Mouse (Mus musculus): ENCODE data around the gene Ripor2. TPM values are rescaled to one million over a fixed set of nuclear protein-coding genes. Genes with fewer than 3 reads are reported as not detected.

Gene Ripor2
- polyA plus RNA-seq, 1 experiment from 2014 or later: 1.7 TPM

DNA sequence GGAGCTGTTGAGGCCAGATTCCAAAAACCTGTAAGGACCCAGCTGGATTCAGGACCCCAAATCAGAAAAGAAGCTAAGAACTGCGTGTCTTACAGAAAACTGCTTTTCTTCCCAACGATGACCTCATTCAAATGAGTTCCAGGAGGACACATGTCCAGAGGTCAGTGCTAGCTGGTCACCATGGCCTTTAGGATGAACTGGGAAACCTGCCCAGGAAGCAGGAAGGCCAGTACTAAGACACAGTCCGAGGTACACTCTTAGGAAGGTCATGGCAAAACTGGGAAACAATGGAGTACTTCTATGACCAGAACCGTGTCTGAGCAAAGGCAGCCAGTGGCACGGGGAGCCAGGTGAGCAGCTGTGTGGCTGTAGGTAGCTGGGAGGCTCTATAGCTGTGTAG lies 103.9 kb downstream of the Ripor2 start:
- no peak overlapping the region for H3K4me3 ChIP-seq (replicated peaks)
- H3K9ac ChIP-seq (replicated peaks): no peak overlapping the region
- H3K4me1 ChIP-seq (replicated peaks): no peaks in the 10 kb centered on the region; the same call in 1 of the 2 replicates
- no peak overlapping the region for H3K4me2 ChIP-seq
- H3K9me3 ChIP-seq: no peaks in the 10 kb centered on the region
- H3K27ac ChIP-seq: no peak overlapping the region
- H3K27me3 ChIP-seq: peaks cover 3% of the 10 kb centered on the region; the same call in 1 of the 2 replicates
- 75% methylated on average over 5 of the region's 5 CpGs for WGBS
- no peak for ATAC-seq (ENCODE audit: insufficient number of reproducible peaks, insufficient read depth, low FRiP score, low TSS enrichment, low read depth)
- H3K36me3 ChIP-seq: no peaks in the 10 kb centered on the region

DNA sequence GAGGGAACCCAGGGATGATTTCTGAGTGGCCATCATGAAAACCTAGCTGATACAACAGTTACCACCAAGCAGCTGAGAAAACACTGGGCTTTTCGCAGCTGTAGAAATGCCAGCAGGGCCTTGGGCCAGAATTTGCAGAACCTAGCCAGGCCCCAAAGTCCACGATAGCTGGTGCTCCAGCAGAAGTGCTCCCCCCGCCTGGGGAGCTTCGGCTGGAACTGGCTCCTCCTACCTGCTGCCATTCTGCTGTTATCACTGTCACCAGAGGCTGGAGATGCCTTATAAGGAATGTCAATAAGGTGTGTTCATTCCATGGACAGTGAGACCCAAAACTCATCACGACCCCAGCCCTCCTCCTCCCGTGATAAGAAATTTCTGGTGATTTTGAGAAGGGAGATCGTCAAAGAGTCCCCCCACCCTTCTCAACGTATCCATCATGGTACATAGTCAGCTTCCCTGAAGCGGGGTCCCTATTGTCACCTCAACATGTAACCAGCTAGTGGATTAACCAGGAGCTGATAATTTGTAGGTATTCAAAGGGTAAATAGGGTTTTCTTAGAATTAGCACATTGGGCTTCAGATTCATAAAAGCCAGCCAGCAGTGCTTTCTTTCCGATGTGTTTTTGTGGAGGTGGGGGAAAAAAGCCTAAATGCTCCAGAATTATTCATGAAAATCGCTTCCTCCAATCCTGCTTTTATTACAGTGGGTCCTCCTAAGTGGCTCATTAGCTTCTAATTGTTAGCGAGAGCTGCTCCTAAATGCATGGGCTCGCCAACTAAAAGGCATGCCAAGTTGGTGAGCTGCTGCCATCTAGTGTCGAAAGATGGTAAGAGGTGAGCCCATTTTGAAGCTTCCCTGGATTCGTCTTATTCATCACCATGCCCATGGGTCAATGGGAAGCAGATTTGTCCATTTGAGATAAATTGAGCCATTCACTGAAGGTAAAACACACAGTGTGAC lies 105.0 kb downstream of the Ripor2 start:
- ATAC-seq (ENCODE audit: insufficient number of reproducible peaks, insufficient read depth, low FRiP score, low TSS enrichment, low read depth): no peak
- WGBS: 38% methylated on average over 15 of the region's 15 CpGs

GRCm38 (mm10) chr13:24693312-24693711 lies 111.3 kb downstream of the Ripor2 start:
- no peaks in the 10 kb centered on the region for H3K36me3 ChIP-seq
- no peak overlapping the region for H3K9ac ChIP-seq (replicated peaks)
- H3K4me2 ChIP-seq: no peak overlapping the region
- H3K27ac ChIP-seq: no peak overlapping the region
- no peaks in the 10 kb centered on the region for H3K9me3 ChIP-seq
- WGBS: 83% methylated on average over 7 of the region's 7 CpGs
- no peak overlapping the region for H3K4me3 ChIP-seq (replicated peaks)
- peaks cover under 1% of the 10 kb centered on the region; the same call in 1 of the 2 replicates for H3K27me3 ChIP-seq
- ATAC-seq (ENCODE audit: insufficient number of reproducible peaks, insufficient read depth, low FRiP score, low TSS enrichment, low read depth): no peak
- no peaks in the 10 kb centered on the region for H3K4me1 ChIP-seq (replicated peaks)

More for the DNA sequence above, 105.0 kb downstream of the Ripor2 start:
- H3K27ac ChIP-seq: no peak overlapping the region
- no peak overlapping the region for H3K9ac ChIP-seq (replicated peaks)
- no peak overlapping the region for H3K4me3 ChIP-seq (replicated peaks)
- H3K27me3 ChIP-seq: peaks cover 3% of the 10 kb centered on the region; the same call in 1 of the 2 replicates
- no peaks in the 10 kb centered on the region for H3K36me3 ChIP-seq
- no peaks in the 10 kb centered on the region for H3K9me3 ChIP-seq
- H3K4me1 ChIP-seq (replicated peaks): no peaks in the 10 kb centered on the region; the same call in 1 of the 2 replicates
- 0 out of 2 replicates have a peak overlapping the region, but pooled peaks have one; percentile 26 for H3K4me2 ChIP-seq

DNA sequence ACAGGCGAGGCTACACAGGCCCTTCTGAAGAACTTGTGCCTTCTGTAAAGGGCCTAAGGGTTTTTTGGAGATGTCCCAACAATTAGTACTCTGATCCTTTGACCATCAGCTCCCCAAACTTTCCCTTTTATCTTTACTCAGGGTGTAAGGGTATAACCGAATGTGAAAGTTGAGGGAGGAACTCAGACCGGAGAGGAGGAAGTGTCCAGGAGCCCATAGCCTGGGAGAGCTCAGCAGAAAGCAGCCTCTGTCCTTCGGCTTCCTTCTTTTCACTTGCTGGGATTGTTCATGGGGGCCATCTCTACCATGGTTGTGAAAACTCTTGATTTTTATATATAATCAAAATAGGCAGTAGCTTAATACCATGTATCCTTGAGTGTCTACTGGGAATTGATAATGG lies 116.8 kb downstream of the Ripor2 start:
- 86% methylated on average over 4 of the region's 4 CpGs for WGBS
- Histone ChIP-seq H3K4me3 (replicated peaks) (no peak overlapping the region), H3K27me3 (no peaks in the 10 kb centered on the region), H3K4me2 (no peak overlapping the region), H3K9me3 (no peaks in the 10 kb centered on the region), H3K27ac (no peak overlapping the region), H3K4me1 (replicated peaks) (no peaks in the 10 kb centered on the region), H3K36me3 (no peaks in the 10 kb centered on the region), H3K9ac (replicated peaks) (no peak overlapping the region)
- no peak for ATAC-seq (ENCODE audit: insufficient number of reproducible peaks, insufficient read depth, low FRiP score, low TSS enrichment, low read depth)

- Histone ChIP-seq H3K36me3 (no peaks in the 10 kb centered on the region), H3K9me3 (no peaks in the 10 kb centered on the region), H3K4me3 (replicated peaks) (no peak overlapping the region), H3K4me2 (no peak overlapping the region), H3K9ac (replicated peaks) (no peak overlapping the region), H3K27me3 (no peaks in the 10 kb centered on the region), H3K27ac (no peak overlapping the region), H3K4me1 (replicated peaks) (no peaks in the 10 kb centered on the region)
- 80% methylated on average over 5 of the region's 5 CpGs for WGBS
- ATAC-seq (ENCODE audit: insufficient number of reproducible peaks, insufficient read depth, low FRiP score, low TSS enrichment, low read depth): no peak
These were observed 120.1 kb downstream of the Ripor2 start for GRCm38 (mm10) chr13:24702128-24702527.

DNA sequence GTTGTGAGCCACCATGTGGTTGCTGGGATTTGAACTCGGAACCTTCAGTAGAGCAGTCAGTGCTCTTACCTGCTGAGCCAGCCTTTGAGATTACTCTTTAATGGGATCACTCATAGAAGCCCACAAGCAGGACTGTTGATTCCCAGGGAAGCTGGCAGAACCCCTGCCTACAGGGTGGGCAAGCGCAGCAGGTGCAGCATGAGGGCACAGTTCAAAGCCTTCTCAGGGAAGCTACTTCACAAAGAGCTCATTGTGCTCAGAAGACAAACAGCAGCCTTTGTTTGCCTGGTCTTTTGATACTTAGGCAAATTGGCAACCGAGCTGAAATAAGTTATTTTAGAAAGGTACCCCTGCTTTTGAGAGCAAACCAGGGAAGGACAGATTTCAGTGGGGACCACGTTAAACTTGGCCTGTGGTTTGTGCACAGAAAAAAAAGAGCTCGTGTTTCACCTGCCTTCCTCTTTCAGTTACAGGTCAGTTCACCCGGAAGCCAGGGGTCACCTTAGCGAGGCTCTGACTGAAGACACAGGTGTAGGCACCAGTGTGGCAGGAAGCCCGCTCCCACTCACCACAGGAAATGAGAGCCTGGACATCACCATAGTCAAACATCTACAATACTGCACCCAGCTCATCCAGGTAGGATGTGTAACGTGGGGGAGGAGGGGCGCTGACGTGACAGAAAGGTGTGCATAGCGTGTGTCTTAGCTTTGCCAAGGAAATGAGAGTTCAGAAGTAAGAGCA lies 127.8 kb downstream of the Ripor2 start:
- Histone ChIP-seq H3K4me1 (replicated peaks) (0 out of 2 replicates have a peak, but pooled peaks cover 3% of the 10 kb centered on the region), H3K4me2 (no peak overlapping the region), H3K9me3 (no peaks in the 10 kb centered on the region), H3K36me3 (no peaks in the 10 kb centered on the region), H3K27me3 (no peaks in the 10 kb centered on the region), H3K4me3 (replicated peaks) (no peak overlapping the region), H3K27ac (no peak overlapping the region), H3K9ac (replicated peaks) (no peak overlapping the region)
- WGBS: 78% methylated on average over 12 of the region's 12 CpGs
- no peak for ATAC-seq (ENCODE audit: insufficient number of reproducible peaks, insufficient read depth, low FRiP score, low TSS enrichment, low read depth)

DNA sequence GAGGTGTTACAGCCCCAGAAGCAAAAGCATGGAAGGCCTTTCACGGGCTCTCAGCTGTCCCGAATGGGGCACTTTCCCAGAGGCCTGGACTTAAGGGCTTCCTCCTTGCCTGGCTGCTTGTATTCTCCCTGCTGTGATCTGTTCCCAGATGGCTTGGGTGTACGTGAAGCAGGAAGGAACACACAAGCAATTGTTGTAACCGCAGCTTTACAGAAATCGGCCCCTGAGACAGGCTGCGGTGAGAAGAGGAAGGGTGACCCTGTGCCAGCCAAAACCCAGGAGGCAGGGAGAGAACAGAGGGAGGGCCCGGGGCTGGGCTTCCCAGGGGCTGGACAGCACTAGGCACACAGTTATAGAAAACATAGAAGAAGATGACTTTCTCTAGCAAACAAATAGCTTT lies 129.0 kb downstream of the Ripor2 start:
- Histone ChIP-seq H3K9ac (replicated peaks) (no peak overlapping the region), H3K27ac (0 out of 2 replicates have a peak overlapping the region, but pooled peaks have one; percentile 17), H3K9me3 (no peaks in the 10 kb centered on the region), H3K4me2 (no peak overlapping the region), H3K4me1 (replicated peaks) (0 out of 2 replicates have a peak, but pooled peaks cover 3% of the 10 kb centered on the region), H3K27me3 (peaks cover 6% of the 10 kb centered on the region; the same call in 1 of the 2 replicates), H3K36me3 (no peaks in the 10 kb centered on the region), H3K4me3 (replicated peaks) (no peak overlapping the region)
- ATAC-seq (ENCODE audit: insufficient number of reproducible peaks, insufficient read depth, low FRiP score, low TSS enrichment, low read depth): no peak
- 64% methylated on average over 7 of the region's 7 CpGs for WGBS

DNA sequence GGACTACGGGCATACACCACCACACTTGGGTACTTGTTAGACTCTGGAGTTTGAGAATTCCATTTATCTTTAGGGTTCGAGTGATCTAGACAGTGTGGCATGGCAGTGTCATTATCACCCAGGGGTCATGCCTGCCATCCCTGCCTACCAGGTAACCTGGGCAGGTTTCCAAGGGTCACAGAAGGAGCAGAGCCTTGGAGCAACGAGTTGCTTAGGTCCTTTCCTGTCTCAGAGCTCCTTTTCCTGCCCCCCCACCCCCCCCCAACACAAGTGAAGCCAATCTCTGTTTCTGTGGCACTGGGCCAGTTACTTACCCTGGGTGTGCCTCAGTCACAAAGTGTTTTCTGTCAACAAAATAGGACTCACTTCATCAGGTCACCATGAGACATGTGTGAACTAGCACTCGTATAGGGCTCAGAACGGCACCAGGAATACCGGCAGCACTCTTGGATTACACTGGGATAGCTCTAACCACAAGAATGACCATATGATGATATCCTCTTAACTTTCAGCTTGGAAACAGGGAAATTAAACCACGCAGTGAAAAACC lies 130.7 kb downstream of the Ripor2 start:
- no peak overlapping the region for H3K4me3 ChIP-seq (replicated peaks)
- H3K4me2 ChIP-seq: no peak overlapping the region
- H3K27me3 ChIP-seq: peaks cover 6% of the 10 kb centered on the region; the same call in 1 of the 2 replicates
- no peaks in the 10 kb centered on the region for H3K36me3 ChIP-seq
- 0 out of 2 replicates have a peak, but pooled peaks cover 3% of the 10 kb centered on the region for H3K4me1 ChIP-seq (replicated peaks)
- no peak overlapping the region for H3K27ac ChIP-seq
- no peak overlapping the region for H3K9ac ChIP-seq (replicated peaks)
- H3K9me3 ChIP-seq: no peaks in the 10 kb centered on the region
- WGBS: 82% methylated on average over 7 of the region's 7 CpGs
- no peak for ATAC-seq (ENCODE audit: insufficient number of reproducible peaks, insufficient read depth, low FRiP score, low TSS enrichment, low read depth)

GRCm38 (mm10) chr13:24713434-24714000 lies 131.5 kb downstream of the Ripor2 start:
- Histone ChIP-seq H3K27me3 (peaks cover 6% of the 10 kb centered on the region; the same call in 1 of the 2 replicates), H3K4me2 (peak overlapping the region; percentile 50), H3K36me3 (no peaks in the 10 kb centered on the region), H3K4me1 (replicated peaks) (peaks cover 3% of the 10 kb centered on the region; the same call in 1 of the 2 replicates), H3K9ac (replicated peaks) (no peak overlapping the region), H3K27ac (no peak overlapping the region), H3K9me3 (no peaks in the 10 kb centered on the region), H3K4me3 (replicated peaks) (peak overlapping the region; percentile 19; the same call in 1 of the 2 replicates)
- WGBS: 10% methylated on average over 16 of the region's 16 CpGs
- peak; percentile 70 for ATAC-seq (ENCODE audit: insufficient number of reproducible peaks, insufficient read depth, low FRiP score, low TSS enrichment, low read depth)

DNA sequence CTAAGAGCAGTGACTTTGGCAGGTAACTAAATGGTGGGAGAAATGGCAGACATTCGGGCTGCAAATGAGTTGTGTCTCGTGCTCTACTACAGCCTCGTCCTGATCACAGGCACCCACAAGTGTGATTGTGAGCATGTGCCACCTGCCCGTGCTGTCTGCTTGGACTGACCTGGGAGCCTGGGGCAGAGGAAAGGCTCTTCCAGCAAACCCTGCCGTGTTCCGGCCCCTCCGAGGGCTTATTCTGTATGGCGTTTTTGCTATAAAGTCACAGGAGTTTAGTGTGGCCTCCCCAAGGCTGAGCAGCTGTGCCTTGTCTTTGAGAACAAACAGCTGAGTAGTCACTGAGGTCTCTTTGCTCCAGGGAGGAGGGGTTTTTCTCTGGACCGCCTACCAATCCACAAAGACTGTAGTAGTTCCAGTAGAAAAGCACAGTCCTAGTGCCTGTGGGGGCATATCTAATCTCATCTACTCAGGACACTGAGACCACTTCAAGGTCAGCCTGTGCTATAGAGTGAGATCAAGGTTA lies 132.4 kb downstream of the Ripor2 start:
- H3K4me3 ChIP-seq (replicated peaks): no peak overlapping the region

More for the DNA sequence above, 132.4 kb downstream of the Ripor2 start:
- no peaks in the 10 kb centered on the region for H3K9me3 ChIP-seq
- H3K9ac ChIP-seq (replicated peaks): no peak overlapping the region
- no peak overlapping the region for H3K4me2 ChIP-seq
- H3K27ac ChIP-seq: no peak overlapping the region
- WGBS: 84% methylated on average over 9 of the region's 9 CpGs
- H3K36me3 ChIP-seq: no peaks in the 10 kb centered on the region
- ATAC-seq (ENCODE audit: insufficient number of reproducible peaks, insufficient read depth, low FRiP score, low TSS enrichment, low read depth): no peak
- H3K27me3 ChIP-seq: peaks cover 6% of the 10 kb centered on the region; the same call in 1 of the 2 replicates
- H3K4me1 ChIP-seq (replicated peaks): peaks cover 3% of the 10 kb centered on the region; the same call in 1 of the 2 replicates
